Mouse (Mus musculus): Measurements from ENCODE around the gene Nt5e. TPM values are rescaled to one million over a fixed set of nuclear protein-coding genes. Genes with fewer than 3 reads are reported as not detected.

Nt5e gene
- total and polyA plus RNA-seq, 3 experiments: 0.08 to 3.1 (median 0.34) TPM

- no peak overlapping the region for H3K4me3 ChIP-seq (replicated peaks in 1 of 3; ENCODE audit: low read depth in 2 of 3, low read length in 2 of 3, poor library complexity in 1 of 3)
Measured at GRCm38 (mm10) chr9:88353459-88353858, 26.5 kb downstream of the Nt5e start.

GRCm38 (mm10) chr9:88357173-88357572 lies 30.2 kb downstream of the Nt5e start:
- Histone ChIP-seq H3K4me3 (replicated peaks in 1 of 3; ENCODE audit: low read depth in 2 of 3, low read length in 2 of 3, poor library complexity in 1 of 3) (no peak overlapping the region), H3K4me1 (ENCODE audit: control insufficient read depth in 1 of 2, insufficient read depth in 2 of 2) (peaks cover 16 to 31% of the 10 kb centered on the region in 2 experiments), H3K36me3 (replicated peaks in 1 of 2; ENCODE audit: control insufficient read depth in 1 of 2, insufficient read depth in 1 of 2, low read length in 1 of 2) (no peaks in the 10 kb centered on the region), H3K27ac (ENCODE audit: insufficient read depth, low read depth) (no peak overlapping the region), H3K9ac (ENCODE audit: insufficient read depth, low read depth) (no peak overlapping the region), H3K9me3 (replicated peaks; ENCODE audit: low read length) (no peaks in the 10 kb centered on the region), H3K27me3 (replicated peaks) (no peaks in the 10 kb centered on the region), H3K4me2 (ENCODE audit: insufficient read depth, low read depth, poor library complexity, severe bottlenecking) (no peak overlapping the region), H3K79me2 (replicated peaks; ENCODE audit: control insufficient read depth, extremely low read depth, insufficient read depth, poor library complexity, severe bottlenecking) (no peaks in the 10 kb centered on the region)
- in situ Hi-C loops (cut with MboI; ENCODE audit: low pct_ligation_motif_present, low pct_unique_long_range_greater_than_20kb, low sequenced_read_pairs) (no loop called here), dilution Hi-C loops (cut with MboI; ENCODE audit: extremely low pct_ligation_motif_present, extremely low pct_unique_long_range_greater_than_20kb, low sequenced_read_pairs) (no loop called here)
- TF ChIP-seq CHD2 (IDR thresholded peaks at IDR 0.05; ENCODE audit: low read length) (no peak), CTCF (conservative IDR thresholded peaks at IDR 0.05 in 1 of 2, IDR thresholded peaks at IDR 0.05 in 1 of 2; ENCODE audit: low read depth in 2 of 2, low read length in 2 of 2) (no peak), KAT2A (IDR thresholded peaks at IDR 0.05; ENCODE audit: insufficient replicate concordance, low read length) (no peak), MAZ (IDR thresholded peaks at IDR 0.05; ENCODE audit: low read depth, low read length) (no peak), ETS1 (conservative IDR thresholded peaks at IDR 0.05; ENCODE audit: low read depth, low read length) (no peak), JUN (IDR thresholded peaks at IDR 0.05; ENCODE audit: insufficient read depth, low read depth, low read length) (no peak), ZNF384 (IDR thresholded peaks at IDR 0.05; ENCODE audit: low read depth, low read length) (no peak), IRF4 (IDR thresholded peaks at IDR 0.05; ENCODE audit: low read depth, low read length) (no peak)
- no peak for DNase-seq (ENCODE audit: extremely low read depth)

More at GRCm38 (mm10) chr9:88353459-88353858, 26.5 kb downstream of the Nt5e start:
- Histone ChIP-seq H3K9ac (ENCODE audit: insufficient read depth, low read depth) (no peak overlapping the region), H3K79me2 (replicated peaks; ENCODE audit: control insufficient read depth, extremely low read depth, insufficient read depth, poor library complexity, severe bottlenecking) (no peaks in the 10 kb centered on the region), H3K27me3 (replicated peaks) (no peaks in the 10 kb centered on the region), H3K4me1 (ENCODE audit: control insufficient read depth in 1 of 2, insufficient read depth in 2 of 2) (peaks cover 16 to 31% of the 10 kb centered on the region in 2 experiments), H3K27ac (ENCODE audit: insufficient read depth, low read depth) (no peak overlapping the region), H3K4me2 (ENCODE audit: insufficient read depth, low read depth, poor library complexity, severe bottlenecking) (no peak overlapping the region), H3K36me3 (replicated peaks in 1 of 2; ENCODE audit: control insufficient read depth in 1 of 2, insufficient read depth in 1 of 2, low read length in 1 of 2) (no peaks in the 10 kb centered on the region), H3K9me3 (replicated peaks; ENCODE audit: low read length) (no peaks in the 10 kb centered on the region)
- TF ChIP-seq RCOR1 (conservative IDR thresholded peaks at IDR 0.05; ENCODE audit: low read depth, low read length) (no peak), CHD1 (IDR thresholded peaks at IDR 0.05; ENCODE audit: low read depth, low read length) (no peak), GABPA (IDR thresholded peaks at IDR 0.05; ENCODE audit: insufficient replicate concordance, low read depth, low read length) (no peak), TBP (conservative IDR thresholded peaks at IDR 0.05; ENCODE audit: low read depth, low read length) (no peak), UBTF (IDR thresholded peaks at IDR 0.05; ENCODE audit: low read depth, low read length) (no peak), MYC (IDR thresholded peaks at IDR 0.05; ENCODE audit: low read depth, low read length) (no peak), NELFE (IDR thresholded peaks at IDR 0.05; ENCODE audit: low read depth, low read length) (no peak), BHLHE40 (IDR thresholded peaks at IDR 0.05; ENCODE audit: low read depth, low read length) (no peak), ZKSCAN1 (IDR thresholded peaks at IDR 0.05; ENCODE audit: borderline replicate concordance, low read depth, low read length) (no peak), SMC3 (IDR thresholded peaks at IDR 0.05; ENCODE audit: low read depth, low read length) (no peak), MAZ (IDR thresholded peaks at IDR 0.05; ENCODE audit: low read depth, low read length) (no peak), CTCF (conservative IDR thresholded peaks at IDR 0.05 in 1 of 2, IDR thresholded peaks at IDR 0.05 in 1 of 2; ENCODE audit: low read depth in 2 of 2, low read length in 2 of 2) (no peak), POLR2AphosphoS2 (IDR thresholded peaks at IDR 0.05; ENCODE audit: low read depth, low read length) (no peak), JUND (conservative IDR thresholded peaks at IDR 0.05; ENCODE audit: low read depth, low read length) (no peak), EP300 (IDR thresholded peaks at IDR 0.05; ENCODE audit: low read length) (no peak), POLR2A (IDR thresholded peaks at IDR 0.05; ENCODE audit: low read depth, low read length) (no peak), RAD21 (IDR thresholded peaks at IDR 0.05; ENCODE audit: low read depth, low read length) (no peak)
- no peak for DNase-seq (ENCODE audit: extremely low read depth)
- dilution Hi-C loops (cut with MboI; ENCODE audit: extremely low pct_ligation_motif_present, extremely low pct_unique_long_range_greater_than_20kb, low sequenced_read_pairs): no loop called here
- in situ Hi-C loops (cut with MboI; ENCODE audit: low pct_ligation_motif_present, low pct_unique_long_range_greater_than_20kb, low sequenced_read_pairs): no loop called here
